Mouse (Mus musculus): ENCODE data around the gene Serpina1e.
"Not testable (repeated sequence)": the region's sequence is repeated elsewhere in the genome, so short reads cannot be mapped to it uniquely, and the experiment has no call there.

DNA sequence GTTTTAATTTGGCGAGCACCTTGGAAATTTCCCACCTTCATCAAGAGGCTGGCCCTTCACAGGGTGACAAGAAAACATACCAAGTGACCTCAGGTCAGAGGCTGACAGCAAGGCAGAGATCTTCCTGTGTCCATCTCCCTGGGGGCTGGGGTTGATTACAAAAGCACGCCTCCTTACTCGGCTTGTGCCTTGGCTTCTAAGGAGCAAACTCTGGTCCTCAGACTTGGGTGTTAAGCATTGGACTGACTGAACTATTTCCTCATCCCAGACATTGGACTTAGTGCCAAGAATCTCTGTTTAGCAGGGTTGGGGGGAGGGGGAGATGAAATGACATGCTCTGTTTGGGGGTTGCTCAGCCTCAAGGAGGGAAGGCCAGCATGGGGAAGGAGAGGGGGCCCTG is 56.8 kb downstream of the Serpina1e start:
- not testable (repeated sequence) for TF ChIP-seq CTCF (conservative IDR thresholded peaks at IDR 0.05; ENCODE audit: insufficient read depth, insufficient read length, low read depth, low read length); POLR2A (IDR thresholded peaks at IDR 0.05; ENCODE audit: low read depth, low read length)

Data from kidney, adult 2 months (tissue).